Mouse (Mus musculus) CH12.LX (cell line): Measurements from ENCODE around the gene Rab11b.

ENCODE experiments used
- POLR2A ChIP-seq: IDR thresholded peaks from 2 replicates; pipeline ENCODE4 v1.6.1; 2011; ENCODE audit warnings: low read depth, mild to moderate bottlenecking, improper control_type of control experiment, low read length
- USF1 ChIP-seq: IDR thresholded peaks from 2 replicates; pipeline ENCODE4 v1.6.1; 2014; ENCODE audit warnings: low read depth, mild to moderate bottlenecking, inconsistent platforms, low read length, improper control_type of control experiment

DNA sequence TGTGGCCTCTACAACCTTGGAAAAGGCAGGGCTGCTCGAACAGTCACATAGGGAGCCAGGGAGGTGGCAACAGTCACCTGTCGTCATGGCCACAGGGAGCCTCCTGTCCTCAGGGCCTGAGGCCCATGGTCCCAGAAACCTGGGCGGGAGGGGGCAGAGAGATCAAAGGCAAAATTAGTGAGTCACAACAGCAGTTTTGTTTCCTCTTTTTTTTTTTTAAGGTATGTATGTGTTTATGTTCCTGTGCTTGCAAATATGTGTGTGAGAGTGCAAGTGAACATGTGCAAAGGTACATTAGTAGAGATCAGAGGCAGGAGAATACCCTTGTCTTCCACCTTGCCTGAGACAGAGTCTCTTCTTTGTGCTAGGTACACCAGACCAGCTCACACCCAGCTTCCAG lies 50.5 kb downstream of the Rab11b start:
- TF ChIP-seq POLR2A (no peak), USF1 (no peak)
